Mouse (Mus musculus): ENCODE measurements around the gene Pbx1.

The Pbx1 gene

DNA sequence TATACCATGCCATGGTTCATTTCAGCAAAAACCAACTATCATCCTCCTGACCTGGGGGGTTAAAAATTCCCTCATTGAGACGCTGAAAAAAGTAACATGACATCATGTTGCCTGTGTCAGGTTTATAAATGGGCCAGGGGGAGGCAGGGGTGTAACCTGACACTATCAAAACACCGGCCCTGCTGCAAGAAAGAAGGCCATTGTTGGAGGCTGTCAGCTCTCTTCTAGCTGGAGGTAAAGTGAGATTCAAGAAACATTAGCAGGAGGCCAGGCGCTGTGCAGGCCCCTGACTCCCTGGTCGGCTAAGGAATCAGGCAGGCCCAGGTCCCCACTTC is 49.3 kb downstream of the Pbx1 start:
- peak in 1 of 2 experiments; percentile 36 for DNase-seq

DNA sequence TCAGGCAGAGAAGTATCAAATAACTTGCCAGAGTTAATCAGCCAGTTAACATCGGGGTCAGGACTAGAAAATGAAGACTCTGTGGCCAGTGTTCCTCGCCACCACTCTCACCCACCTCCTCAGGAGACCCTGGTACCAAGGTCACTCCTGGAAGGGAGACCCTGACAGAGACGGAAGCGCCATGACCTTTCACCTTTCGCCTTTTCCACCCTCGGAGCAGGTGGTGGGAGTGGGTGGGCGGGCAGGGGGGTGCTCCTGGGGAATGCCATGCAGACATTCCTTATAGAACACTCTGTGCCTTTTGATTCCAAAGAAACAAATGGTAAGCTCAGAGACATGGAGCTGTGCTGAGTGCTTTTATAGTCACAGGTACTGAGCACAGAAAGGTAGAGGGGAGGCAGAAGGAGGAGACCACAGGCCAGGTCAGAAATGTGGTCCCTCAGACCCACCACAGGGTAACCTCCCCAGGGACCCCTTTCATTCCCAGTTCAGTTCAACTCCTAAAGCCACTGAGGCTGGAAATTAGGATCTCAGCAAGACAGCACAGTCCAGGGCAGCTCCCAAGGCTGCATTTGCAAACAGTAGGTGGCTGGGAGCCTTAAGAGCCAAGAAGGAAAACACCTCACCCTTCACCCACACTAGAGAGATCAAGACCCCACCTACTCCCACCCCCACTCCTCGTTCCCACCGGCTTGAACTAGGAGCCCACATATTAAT is 49.8 kb downstream of the Pbx1 start:
- DNase-seq = no peak

DNA sequence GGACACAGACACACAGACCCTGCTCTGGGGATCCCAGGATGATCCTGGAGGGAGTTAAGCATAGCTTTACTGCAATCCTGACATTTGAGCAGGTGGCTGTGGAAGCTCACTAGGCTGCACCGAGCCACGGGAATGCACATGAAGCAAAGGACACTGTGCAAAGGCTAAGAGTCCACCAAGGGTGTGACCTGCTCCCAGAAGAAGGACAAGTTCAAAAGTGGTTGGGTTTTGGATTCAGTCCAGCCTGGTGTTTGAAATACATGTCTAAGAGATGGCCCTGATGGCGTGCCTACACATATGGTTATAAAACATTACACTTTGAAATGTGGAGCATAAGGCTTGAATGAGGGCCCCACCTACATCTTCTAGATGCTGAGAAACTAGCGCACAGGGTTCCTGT is 50.6 kb downstream of the Pbx1 start:
- DNase-seq = peak; percentile 77 to 80

DNA sequence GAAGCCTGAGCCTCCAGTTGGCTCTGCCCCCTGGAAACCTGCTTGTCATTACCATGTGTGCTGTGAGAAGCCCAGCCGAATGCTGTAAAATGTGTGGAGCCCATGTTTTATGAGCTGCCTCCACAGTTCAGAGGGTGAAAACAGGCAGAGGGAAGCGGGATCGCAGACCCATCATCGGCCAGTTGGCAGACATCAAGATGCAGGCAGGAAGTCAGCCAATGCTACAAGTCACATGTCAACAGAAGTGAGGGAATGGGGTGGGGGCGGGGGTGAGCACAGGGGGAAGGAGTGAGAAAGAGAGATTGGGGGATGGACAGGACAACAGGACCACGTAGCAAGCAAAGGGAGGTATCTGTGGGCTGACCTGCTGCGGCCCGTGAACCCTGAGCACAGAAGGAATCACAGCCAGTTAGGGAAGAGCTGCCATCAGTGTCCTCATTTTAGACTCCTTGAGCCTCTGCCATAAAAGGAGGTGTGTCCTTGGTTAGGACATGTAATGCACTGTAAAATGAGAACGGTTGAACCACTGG is 51.8 kb downstream of the Pbx1 start:
- peak; percentile 65 to 69 for DNase-seq

DNA sequence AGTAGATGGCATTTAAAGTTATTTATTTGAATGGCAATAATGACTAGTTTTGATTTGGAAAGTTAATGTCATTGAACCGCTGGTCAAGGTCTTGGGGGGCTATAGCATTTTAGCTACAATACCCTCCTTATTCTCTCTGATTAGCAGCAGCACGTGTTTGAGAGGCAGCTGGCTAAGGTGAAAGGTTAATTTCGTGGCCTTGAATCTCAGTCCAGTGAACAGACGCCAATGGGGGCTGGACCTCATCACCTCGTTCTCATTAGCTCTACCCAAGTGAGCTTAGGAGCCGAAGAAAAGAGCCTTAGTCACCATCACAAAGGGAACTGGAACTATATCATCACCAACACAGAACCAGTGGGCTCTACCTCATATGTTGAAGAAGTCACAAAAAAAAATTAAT is 54.4 kb downstream of the Pbx1 start:
- DNase-seq = peak in 1 of 2 experiments; percentile 58

DNA sequence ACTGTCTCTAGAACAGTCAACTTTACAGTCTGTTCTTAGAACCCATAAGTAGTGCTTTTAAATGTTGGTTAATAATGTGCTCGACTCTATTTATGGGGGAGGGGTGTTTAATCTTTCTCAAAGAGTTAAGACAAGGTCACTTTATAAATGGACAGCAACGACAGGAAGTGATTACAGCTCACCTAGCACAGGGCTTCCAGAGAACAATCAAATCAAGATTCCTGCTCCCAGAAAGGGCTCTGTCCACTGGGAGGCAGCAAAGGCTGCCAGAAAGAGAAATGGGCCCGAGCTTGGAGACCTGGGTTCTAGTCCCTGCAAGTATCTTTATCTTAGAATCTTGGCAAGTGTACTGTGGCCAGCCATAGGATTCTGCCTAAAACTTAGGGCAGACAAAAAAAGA is 55.7 kb downstream of the Pbx1 start:
- DNase-seq = peak in 1 of 2 experiments; percentile 74

DNA sequence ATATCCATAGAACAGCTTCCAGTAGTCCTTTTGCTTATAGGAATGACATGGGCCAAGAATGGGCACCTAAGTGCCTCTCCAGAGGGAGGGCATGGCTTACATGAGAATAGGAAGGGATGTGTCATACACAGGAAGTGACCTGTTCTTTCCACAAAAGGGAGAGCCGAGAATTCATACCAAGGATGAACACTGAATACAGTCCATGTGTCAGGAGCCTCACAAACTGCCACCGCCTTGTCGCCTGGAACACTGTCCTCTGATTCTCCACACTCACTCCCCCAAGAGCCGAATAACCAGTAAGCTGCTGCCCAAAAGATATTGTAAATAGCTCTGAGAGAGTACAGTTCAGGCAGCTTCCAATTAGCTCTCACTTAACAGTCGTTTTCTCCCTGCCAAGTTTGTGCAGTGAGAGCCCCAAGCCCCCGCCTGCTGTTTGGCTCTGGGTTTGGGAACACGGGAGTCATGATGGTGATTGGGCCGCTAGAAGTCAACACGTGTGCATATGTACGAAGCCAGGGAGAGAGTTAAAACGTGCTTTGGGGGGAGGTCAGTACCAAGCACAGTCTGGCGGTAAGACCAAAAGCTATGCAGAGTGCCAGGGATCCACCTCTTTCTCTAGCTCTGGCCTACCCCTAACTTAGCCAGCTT is 57.0 kb downstream of the Pbx1 start:
- DNase-seq = no peak

DNA sequence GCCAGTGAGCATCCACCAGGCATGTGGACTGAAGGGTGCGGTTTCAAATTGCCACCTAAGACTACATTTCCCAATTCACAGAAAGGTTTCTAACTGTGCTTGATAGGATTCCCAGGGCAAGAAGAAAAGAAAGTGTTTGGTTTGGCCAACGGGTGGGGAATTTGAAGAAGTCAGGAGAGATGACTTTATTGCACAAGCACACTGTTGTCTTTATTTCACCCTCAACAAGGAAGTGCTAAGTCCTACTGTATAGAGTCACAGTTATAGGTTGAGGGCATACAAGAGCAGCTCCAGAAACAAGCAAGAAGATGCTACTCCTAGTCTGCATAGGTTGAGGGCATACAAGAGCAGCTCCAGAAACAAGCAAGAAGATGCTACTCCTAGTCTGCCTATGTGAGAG is 60.0 kb downstream of the Pbx1 start:
- no peak for DNase-seq

DNA sequence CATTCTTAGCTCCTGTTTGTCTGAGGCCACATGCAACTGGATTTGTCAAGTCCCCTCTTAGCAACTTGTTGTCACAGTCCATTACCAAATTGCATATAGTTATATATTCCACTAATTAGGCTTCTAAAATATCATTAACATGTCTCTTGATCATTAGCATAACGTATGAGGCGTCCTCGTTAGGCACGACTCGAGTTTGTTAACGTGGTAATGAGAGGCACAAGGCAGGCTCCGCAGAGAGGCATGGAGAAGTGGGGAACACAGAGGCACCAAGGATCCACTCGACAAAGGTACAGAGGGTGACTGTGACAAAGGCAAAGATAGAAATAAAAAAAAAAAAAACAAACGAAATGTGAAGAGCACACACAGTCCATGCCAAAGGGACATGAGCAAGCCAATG is 61.1 kb downstream of the Pbx1 start:
- DNase-seq = no peak

DNA sequence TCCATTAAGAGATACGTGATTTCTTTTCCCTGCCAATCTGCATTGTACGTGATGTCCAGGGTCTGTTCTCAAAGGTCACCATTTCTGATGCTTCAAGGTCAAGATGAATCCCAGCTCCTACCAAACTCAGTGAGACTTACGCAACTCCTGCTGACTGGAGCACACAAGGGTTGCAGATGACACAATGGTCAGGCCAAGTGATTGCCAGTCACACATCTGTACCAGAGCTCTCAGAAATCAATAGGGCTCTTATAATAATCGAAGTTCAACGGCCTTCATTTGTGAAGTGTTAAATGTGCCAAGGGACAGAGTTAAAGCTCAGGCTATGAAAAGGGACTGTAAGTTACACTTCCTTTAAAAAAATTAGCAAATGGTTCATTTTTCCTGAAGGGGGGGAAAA is 65.8 kb downstream of the Pbx1 start:
- DNase-seq = no peak

DNA sequence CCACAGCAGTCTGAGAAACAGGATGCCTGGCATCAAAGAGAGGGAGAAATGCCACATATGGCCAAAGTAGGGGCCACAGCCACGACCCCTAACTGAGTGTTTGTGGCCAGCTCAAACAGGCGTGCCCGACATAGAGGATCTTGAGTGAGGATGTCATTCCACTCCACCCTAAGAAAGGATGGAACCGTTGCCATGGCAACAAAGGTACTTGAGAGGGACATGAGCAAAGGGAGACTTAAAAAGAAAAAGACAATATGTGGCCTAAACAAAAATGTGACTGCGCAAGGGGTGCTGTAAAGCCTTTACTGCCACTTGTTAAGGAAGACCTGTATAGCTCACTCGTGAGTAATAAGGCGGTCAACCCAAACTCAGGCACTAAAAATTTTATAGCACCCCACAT is 67.7 kb downstream of the Pbx1 start:
- no peak for DNase-seq

DNA sequence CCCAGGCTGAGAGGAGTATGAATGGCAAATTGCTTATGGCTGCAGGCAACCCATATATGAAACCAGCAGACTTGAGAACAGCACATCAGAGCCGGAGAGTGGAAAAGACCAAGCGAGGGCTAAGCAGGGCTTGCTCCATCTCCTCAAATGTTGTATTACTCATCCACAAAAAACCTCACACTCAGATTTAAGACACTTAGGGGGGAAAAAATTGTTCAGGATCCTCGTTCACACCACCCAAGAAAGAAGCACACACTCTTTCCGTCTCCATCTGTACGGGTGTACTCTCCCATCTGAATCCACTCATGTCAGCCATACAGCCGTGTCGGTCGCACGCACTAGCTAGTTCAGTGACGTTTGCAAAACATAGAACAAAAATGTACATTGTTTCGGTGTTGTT is 69.0 kb downstream of the Pbx1 start:
- DNase-seq = no peak

DNA sequence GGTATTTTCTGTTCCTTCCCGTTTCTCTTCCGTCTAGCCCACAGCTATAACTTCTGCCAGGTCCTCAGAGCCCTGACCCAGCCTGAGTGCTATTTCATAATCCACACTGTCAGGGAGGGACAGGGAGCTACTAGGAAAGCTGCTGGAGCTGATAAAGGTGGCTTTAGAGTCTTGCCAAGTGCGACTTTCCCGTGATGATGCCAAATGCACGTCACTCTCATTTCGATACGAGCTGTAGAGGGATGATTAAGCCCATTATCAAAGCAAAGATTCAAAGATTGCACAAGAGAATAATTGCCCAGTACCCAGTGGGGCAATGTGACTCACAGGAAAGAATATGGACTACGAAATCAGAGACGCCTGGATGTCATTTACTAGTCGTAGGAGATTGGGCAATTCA is 69.6 kb downstream of the Pbx1 start:
- no peak for DNase-seq

DNA sequence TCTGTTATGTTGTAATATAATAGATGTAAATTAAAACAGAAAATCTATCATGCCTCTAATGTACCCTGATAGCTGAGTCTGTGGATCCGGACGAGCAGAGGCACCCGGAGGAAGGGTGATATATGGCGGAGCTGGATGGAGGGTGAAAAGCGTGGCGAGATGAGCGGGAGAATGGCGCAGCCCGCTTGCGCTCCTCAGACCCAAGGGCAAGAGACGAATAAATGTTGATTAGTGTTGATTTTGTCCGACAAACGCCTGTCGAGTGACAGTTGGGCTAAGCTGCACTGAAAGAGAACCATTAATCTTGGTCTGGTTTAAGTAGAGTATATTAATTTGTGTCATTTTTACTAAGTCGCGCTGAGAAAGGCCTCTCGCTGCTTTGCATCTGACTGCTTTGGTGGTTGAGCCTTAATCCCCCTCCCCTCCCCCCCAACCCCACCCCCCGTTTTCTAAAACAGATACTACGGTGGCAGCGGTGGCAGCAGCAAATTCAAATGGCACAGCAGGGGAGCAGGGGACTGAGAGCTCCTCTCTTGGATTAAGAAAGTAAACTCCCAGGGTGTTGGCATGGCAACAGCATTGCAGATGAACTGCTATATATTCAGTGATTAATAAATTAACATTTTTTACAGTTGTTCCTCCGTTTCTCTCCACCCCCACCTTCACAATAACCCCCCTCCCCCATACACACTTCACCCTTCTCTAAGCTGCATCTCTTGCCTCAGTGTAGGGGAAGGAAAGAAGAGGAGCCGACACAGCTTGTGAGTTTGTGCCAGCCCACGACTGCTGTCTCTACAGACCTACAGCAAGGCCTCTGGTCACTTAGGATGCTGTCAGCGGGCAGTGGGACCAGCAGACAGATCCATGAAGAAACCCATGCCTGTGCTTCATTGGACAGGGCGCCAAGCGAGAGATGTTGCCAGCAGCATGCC is 74.1 kb downstream of the Pbx1 start:
- no peak for DNase-seq

DNA sequence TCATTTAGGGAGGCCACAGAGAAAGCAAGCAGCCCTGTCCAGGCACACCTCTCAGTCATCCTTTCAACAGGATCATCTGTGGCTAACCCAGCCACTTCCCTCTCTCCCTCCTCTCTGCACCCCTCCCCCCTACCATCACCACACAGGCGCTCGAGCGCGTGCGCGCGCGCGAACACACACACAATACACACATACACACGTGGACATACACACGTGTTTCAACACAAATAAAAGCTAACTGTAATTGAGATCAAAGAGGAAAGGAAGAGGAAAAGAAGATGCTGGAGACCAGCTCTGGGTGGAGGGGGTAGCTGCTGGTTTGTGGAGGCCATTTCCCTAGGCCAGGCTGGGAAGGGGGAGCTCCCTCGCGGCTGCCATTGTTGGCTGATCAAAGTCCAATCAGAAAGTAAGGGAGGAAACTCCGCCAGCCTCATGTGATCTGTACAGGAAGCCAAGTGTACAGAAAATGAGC is 75.1 kb downstream of the Pbx1 start:
- DNase-seq = peak; percentile 75 to 76

DNA sequence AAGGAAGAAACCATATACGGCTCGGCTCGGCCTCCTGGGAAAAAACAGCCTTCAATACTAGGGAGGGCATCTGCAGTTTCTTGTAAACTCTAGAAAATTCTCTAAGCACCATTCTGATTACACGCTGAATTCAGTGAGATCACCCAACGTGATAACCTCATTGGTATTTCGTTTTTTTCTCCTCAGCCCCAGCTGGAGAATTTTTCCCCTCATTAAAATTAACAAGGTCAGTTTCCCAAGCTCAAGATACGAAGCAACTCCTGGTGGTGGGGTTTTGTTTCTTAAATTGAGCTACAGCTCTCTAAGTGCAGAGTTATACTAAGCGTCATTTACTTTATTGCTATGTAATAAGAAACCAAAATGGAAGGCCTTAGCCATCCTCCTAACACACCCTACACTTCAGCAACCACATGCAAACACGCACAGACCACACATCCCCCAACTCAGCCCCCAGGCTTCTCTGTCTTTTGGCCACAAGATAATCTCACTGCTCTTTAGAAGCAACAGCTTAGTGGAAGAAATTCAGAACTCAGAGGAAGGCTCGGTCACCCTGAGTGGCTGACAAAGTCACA is 76.0 kb downstream of the Pbx1 start:
- DNase-seq = no peak

DNA sequence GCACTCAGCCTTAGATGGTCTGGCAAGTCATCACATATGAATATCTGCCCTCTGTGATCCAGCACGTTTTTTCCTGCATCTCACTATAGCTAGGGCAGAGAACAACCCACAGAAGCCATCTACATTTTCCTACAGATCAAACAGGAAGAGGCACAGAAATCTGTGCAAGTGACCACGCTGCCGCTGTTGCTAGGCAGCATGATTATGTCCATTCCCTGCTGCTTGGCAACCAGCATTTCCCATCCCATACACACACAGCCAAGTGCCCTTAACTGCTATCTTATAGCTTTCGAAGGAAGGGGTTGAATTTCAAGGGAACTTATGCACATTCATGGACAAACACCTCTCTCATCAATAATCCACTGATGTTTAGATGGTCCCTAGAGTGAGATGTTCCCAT is 77.1 kb downstream of the Pbx1 start:
- DNase-seq = no peak

DNA sequence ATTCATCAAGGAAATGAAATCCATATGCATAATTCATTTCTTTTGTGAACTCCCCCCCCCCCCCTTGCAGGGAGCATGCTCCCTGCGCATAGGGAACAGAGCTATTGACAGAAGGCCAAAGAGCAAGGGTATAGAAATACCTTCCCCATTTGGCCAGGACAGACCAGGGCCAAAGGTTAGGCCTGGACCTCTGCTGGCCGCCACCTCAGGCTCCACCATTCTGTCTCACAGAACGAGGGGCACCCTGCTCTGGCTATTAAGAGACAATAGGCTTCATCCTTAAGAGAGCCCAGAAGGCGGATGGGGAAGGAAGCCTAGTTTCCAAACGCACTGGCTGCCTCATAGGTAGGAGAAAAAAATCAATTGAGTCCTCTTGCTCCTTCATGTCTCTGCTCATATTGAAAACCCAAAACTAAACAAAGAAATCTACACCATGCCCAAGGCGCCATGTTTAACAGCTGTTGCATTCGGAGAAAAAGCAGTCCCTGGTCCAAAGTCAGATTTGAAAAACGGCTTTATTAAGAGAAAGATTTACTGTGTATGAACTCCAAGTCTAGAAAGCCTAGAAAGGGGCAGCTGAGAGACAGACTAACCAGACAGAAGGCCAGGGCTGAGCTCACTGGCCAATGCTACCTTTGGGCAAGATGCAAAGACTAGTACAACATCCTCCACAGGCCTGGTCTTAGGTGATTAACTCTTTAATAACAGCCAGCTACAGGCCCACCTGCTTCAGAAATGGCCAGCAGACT is 83.9 kb downstream of the Pbx1 start:
- DNase-seq = no peak

DNA sequence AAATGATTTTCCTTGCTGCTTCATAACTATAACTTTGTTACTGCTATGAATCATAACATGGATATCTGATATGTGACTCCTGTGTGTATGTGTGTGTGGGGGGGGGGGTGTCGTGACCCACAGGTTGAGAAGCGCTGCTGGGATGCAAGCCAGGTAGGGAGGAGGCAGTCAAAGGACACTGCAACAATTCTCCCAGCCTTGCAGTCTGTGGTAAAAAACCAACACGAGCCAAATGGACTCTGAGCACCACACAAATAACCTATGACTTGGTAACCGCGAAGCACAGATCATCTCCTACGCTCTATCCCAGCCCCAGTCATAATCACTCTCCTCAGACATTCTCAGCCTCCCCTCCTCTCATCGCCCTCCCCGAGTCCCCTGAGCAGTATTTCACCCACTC is 87.2 kb downstream of the Pbx1 start:
- peak; percentile 88 to 91 for DNase-seq

DNA sequence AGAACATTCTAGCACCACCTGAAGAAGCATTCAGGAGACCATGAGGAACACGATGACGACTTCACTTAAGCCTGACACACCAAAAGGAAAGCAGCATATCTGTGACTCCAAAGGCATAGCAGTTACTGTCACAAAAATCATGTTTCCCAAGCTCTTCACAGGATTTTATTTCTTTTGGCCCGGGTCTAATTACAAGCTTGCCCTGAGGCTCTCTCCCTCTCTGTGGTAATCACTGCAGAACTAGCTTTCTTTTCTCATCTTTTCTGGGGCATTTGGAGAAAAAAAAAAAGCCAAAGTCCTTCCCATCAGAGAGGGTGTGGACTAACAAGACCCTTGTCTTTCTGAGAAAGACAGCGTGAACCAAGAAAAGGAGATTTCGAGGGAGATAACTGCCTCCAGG is 87.8 kb downstream of the Pbx1 start:
- DNase-seq = no peak

DNA sequence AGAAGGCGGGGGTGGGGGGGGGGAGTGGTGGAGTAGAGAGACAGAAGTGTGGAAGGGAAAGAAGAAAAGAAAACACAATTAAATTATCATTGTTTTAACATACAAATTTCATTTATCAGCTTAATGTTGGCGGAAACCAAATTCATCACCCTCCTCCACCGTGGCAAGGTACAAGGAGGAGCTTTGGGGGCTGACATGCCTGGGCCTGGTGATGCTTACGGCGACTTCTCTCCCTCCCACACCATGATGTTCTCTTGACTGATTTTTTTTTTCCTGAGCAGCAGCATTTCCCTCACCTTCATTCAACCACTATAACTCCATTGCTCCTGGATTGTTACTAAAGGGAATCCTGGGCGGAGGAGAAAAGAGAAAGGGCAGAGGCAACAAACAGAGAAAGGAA is 89.8 kb downstream of the Pbx1 start:
- DNase-seq = no peak

DNA sequence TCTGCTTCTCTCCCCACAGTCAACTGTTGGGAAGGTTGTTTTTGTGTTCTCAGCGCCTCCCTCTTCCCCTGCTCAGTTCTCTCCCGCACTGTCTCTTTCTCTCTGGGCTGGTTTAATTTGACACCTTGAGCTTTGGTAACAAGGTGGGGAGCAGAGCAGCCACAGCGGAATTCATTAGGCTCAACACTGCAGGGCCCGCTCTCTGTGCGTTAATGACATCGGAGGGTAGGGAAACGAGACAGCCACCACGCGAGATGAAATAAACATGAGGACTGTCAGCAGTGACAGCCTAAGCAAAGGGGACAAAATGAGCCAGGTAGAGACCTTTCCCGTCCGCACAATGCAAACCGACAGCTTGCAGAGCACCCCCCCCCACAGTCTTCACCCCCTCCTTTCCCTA is 90.2 kb downstream of the Pbx1 start:
- no peak for DNase-seq
